Mouse (Mus musculus): ENCODE results near the gene Slc7a1. TPM values are rescaled to one million over a fixed set of nuclear protein-coding genes. Genes with fewer than 3 reads are reported as not detected.

Slc7a1 gene
- polyA plus RNA-seq, 1 experiment from 2014 or later: 10.7 TPM

DNA sequence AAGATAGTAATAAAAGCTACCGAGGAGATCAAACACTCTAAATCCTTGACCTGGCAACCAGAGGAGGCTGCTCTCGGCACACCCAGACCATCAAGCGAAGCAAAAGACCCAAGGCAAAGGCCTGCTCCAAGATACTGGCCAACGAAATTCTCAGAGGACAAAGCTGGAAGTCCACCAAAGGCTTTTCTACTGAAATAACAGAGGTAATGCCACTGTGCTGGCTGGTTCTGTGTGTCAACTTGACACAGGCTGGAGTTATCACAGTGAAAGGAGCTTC is 21.5 kb downstream of the Slc7a1 start:
- 0 out of 2 replicates have a peak, but pooled peaks cover 8% of the 10 kb centered on the region for H3K9me3 ChIP-seq
- no peak overlapping the region for H3K9ac ChIP-seq
- H3K4me2 ChIP-seq (replicated peaks): no peak overlapping the region
- no peaks in the 10 kb centered on the region; the same call in 1 of the 2 replicates for H3K4me1 ChIP-seq
- 80% methylated on average over 4 of the region's 4 CpGs for WGBS
- H3K4me3 ChIP-seq: no peak overlapping the region
- no peak for ATAC-seq (ENCODE audit: insufficient number of reproducible peaks, insufficient read depth, low FRiP score, low TSS enrichment)
- H3K27ac ChIP-seq: no peak overlapping the region
- no peaks in the 10 kb centered on the region for H3K27me3 ChIP-seq
- no peaks in the 10 kb centered on the region for H3K36me3 ChIP-seq

GRCm38 (mm10) chr5:148377439-148378231 is 22.1 kb downstream of the Slc7a1 start:
- 91% methylated on average over 17 of the region's 17 CpGs for WGBS
- Histone ChIP-seq H3K36me3 (no peaks in the 10 kb centered on the region), H3K4me1 (no peaks in the 10 kb centered on the region; the same call in 1 of the 2 replicates), H3K9me3 (0 out of 2 replicates have a peak, but pooled peaks cover 8% of the 10 kb centered on the region), H3K4me2 (replicated peaks) (no peak overlapping the region), H3K9ac (no peak overlapping the region), H3K27me3 (no peaks in the 10 kb centered on the region), H3K4me3 (no peak overlapping the region), H3K27ac (no peak overlapping the region)
- ATAC-seq (ENCODE audit: insufficient number of reproducible peaks, insufficient read depth, low FRiP score, low TSS enrichment): no peak

DNA sequence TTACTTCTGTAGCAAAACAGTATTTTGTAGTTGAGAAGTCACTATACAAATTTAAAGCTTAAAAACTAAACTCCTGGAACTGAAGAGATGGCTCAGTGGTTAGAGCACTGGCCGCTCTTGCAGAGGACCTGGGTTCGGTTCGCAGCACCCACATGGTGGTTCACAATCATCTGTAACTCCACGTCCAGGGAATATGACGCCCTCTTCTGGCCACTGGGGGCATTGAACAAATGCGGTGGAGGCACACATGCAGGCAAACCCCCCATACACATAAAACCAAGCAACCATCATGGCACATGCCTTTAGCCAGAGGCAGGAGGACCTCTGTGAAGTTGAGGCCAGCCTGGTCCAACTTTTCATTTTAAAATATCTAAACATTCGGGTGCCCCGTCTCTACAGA is 23.3 kb downstream of the Slc7a1 start:
- Histone ChIP-seq H3K9ac (no peak overlapping the region), H3K4me1 (no peaks in the 10 kb centered on the region; the same call in 1 of the 2 replicates), H3K36me3 (no peaks in the 10 kb centered on the region), H3K4me2 (replicated peaks) (no peak overlapping the region), H3K4me3 (no peak overlapping the region), H3K27me3 (no peaks in the 10 kb centered on the region), H3K27ac (no peak overlapping the region), H3K9me3 (0 out of 2 replicates have a peak, but pooled peaks cover 8% of the 10 kb centered on the region)
- no peak for ATAC-seq (ENCODE audit: insufficient number of reproducible peaks, insufficient read depth, low FRiP score, low TSS enrichment)
- 94% methylated on average over 8 of the region's 8 CpGs for WGBS

DNA sequence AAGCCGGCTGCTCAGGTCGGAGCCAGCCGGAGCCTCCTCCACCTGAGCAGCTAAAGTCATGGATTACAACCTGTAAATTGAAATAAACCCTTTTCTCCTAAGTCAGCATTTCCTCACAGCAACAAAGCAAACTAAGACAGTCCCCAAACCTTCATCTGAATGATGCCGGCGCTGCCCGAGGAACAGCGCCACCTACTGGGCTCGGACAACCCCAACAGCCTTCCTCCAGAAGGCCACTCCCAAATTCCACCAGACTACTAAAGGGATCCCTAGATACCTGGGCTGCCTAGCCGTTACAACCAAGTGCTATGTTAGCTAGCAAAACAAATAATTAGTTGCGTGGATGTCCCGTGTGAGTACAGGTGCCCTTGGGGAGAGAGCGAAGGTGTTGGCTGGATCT is 24.2 kb downstream of the Slc7a1 start:
- Histone ChIP-seq H3K27ac (no peak overlapping the region), H3K36me3 (no peaks in the 10 kb centered on the region), H3K9ac (no peak overlapping the region), H3K27me3 (no peaks in the 10 kb centered on the region), H3K4me1 (no peaks in the 10 kb centered on the region; the same call in 1 of the 2 replicates), H3K4me3 (no peak overlapping the region), H3K9me3 (0 out of 2 replicates have a peak, but pooled peaks cover 8% of the 10 kb centered on the region), H3K4me2 (replicated peaks) (no peak overlapping the region)
- ATAC-seq (ENCODE audit: insufficient number of reproducible peaks, insufficient read depth, low FRiP score, low TSS enrichment): no peak
- 71% methylated on average over 12 of the region's 12 CpGs for WGBS

GRCm38 (mm10) chr5:148373092-148373685 is 26.5 kb downstream of the Slc7a1 start:
- Histone ChIP-seq H3K9me3 (0 out of 2 replicates have a peak, but pooled peaks cover 11% of the 10 kb centered on the region), H3K9ac (no peak overlapping the region), H3K4me1 (no peaks in the 10 kb centered on the region; the same call in 1 of the 2 replicates), H3K4me2 (replicated peaks) (no peak overlapping the region), H3K36me3 (no peaks in the 10 kb centered on the region), H3K4me3 (no peak overlapping the region), H3K27ac (no peak overlapping the region), H3K27me3 (no peaks in the 10 kb centered on the region)
- WGBS: 88% methylated on average over 9 of the region's 9 CpGs
- ATAC-seq (ENCODE audit: insufficient number of reproducible peaks, insufficient read depth, low FRiP score, low TSS enrichment): no peak

DNA sequence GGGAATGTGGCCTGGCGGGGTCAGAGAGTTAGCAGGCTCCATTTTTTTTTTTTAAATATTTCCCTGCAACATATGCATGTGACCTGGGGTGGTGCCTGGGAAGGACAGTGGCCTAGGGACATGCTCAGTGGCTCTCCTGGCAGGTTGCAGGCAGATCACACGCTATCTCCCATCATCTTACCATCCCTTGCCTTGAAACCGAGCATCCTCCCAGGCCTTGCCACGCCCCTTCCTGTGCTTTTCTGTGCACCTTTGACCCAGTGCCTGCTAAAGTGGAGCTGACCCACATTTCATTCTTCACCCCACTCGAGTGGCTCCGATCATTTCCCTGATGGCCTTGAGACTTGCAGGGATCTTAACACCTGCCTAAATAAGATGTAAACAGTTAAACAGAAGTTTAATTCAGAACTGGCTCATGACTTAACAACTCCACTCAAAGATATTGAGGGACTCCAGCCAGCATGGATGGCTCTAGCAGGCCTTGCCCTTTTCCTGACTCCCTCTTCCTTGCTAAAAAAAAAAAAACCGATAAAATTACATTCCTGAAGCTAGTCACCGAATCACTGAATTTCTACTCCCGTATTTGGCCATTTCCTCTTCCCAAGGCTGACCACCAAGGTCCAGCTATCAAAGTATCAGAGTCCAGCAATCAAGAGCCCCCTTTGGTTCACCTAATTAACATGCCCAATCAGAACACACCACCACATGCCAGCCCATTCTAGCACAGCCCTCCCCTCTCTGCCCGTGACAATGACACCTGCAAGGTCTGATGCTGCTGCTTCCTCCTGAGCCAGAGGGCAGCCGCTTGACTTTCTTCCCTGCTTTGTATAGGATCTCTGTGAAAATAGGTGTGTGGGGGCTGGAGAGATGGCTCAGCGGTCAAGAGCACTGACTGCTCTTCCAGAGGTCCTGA is 27.4 kb downstream of the Slc7a1 start:
- Histone ChIP-seq H3K36me3 (no peaks in the 10 kb centered on the region), H3K4me3 (no peak overlapping the region), H3K4me1 (no peaks in the 10 kb centered on the region; the same call in 1 of the 2 replicates), H3K4me2 (replicated peaks) (no peak overlapping the region), H3K9me3 (0 out of 2 replicates have a peak, but pooled peaks cover 11% of the 10 kb centered on the region), H3K27ac (no peak overlapping the region), H3K9ac (no peak overlapping the region), H3K27me3 (no peaks in the 10 kb centered on the region)
- no peak for ATAC-seq (ENCODE audit: insufficient number of reproducible peaks, insufficient read depth, low FRiP score, low TSS enrichment)
- WGBS: 83% methylated on average over 12 of the region's 12 CpGs

DNA sequence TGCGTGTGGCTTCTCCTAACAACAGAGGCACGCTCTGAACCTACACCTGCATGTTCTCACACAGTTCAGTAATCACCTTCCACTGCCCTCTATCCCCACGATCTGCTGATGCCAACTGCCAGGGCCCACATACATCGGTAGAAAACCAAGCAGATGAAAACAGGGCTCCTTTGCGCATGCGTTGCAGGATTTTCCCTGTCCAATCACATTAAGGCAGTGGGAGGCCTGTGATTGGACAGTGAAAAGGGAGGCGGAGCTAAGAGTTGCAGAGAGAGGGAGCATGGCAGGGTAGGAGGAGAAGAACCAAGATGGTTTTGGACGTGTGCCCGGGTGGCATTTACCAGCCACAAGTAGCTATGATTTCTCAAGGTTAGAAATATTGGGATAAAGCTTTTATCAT is 28.3 kb downstream of the Slc7a1 start:
- Histone ChIP-seq H3K4me3 (no peak overlapping the region), H3K36me3 (no peaks in the 10 kb centered on the region), H3K4me1 (no peaks in the 10 kb centered on the region; the same call in 1 of the 2 replicates), H3K4me2 (replicated peaks) (no peak overlapping the region), H3K9ac (no peak overlapping the region), H3K9me3 (0 out of 2 replicates have a peak, but pooled peaks cover 7% of the 10 kb centered on the region), H3K27ac (no peak overlapping the region), H3K27me3 (no peaks in the 10 kb centered on the region)
- ATAC-seq (ENCODE audit: insufficient number of reproducible peaks, insufficient read depth, low FRiP score, low TSS enrichment): no peak
- 92% methylated on average over 9 of the region's 9 CpGs for WGBS

GRCm38 (mm10) chr5:148370624-148371023 is 29.1 kb downstream of the Slc7a1 start:
- 89% methylated on average over 1 of the region's 1 CpGs for WGBS
- H3K27ac ChIP-seq: no peak overlapping the region
- no peaks in the 10 kb centered on the region; the same call in 1 of the 2 replicates for H3K4me1 ChIP-seq
- no peak overlapping the region for H3K9ac ChIP-seq
- 0 out of 2 replicates have a peak, but pooled peaks cover 4% of the 10 kb centered on the region for H3K9me3 ChIP-seq
- no peaks in the 10 kb centered on the region for H3K27me3 ChIP-seq
- no peak for ATAC-seq (ENCODE audit: insufficient number of reproducible peaks, insufficient read depth, low FRiP score, low TSS enrichment)
- H3K4me2 ChIP-seq (replicated peaks): no peak overlapping the region
- H3K36me3 ChIP-seq: no peaks in the 10 kb centered on the region
- H3K4me3 ChIP-seq: no peak overlapping the region

- Histone ChIP-seq H3K4me2 (replicated peaks) (no peak overlapping the region), H3K36me3 (no peaks in the 10 kb centered on the region), H3K9me3 (0 out of 2 replicates have a peak, but pooled peaks cover 4% of the 10 kb centered on the region), H3K4me3 (no peak overlapping the region), H3K27ac (no peak overlapping the region), H3K9ac (no peak overlapping the region), H3K4me1 (no peaks in the 10 kb centered on the region; the same call in 1 of the 2 replicates), H3K27me3 (no peaks in the 10 kb centered on the region)
- no peak for ATAC-seq (ENCODE audit: insufficient number of reproducible peaks, insufficient read depth, low FRiP score, low TSS enrichment)
- WGBS: 89% methylated on average over 3 of the region's 3 CpGs
These were observed 30.5 kb downstream of the Slc7a1 start for GRCm38 (mm10) chr5:148369178-148369577.

DNA sequence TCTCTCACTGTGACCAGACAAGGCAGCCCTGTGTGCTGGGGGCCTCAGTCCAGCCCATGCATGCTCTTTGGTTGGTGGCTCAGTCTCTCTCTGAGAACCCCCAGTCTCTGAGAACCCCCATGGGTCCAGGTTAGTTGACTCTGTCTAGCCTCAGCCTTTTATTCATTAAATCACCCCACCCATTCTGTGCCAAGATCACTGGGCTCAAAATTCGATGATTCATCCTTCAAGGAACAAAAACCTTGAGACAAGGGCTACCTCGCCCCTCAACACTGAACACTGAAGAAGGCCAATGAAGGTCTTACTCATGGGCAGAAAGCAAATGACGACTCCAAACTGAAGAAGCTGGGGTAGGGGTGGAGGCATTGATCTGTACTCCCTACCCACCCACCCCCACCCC is 31.9 kb downstream of the Slc7a1 start:
- Histone ChIP-seq H3K4me1 (no peaks in the 10 kb centered on the region), H3K27me3 (no peaks in the 10 kb centered on the region), H3K4me2 (replicated peaks) (no peak overlapping the region), H3K9me3 (0 out of 2 replicates have a peak, but pooled peaks cover 4% of the 10 kb centered on the region), H3K9ac (no peak overlapping the region), H3K27ac (no peak overlapping the region), H3K4me3 (no peak overlapping the region), H3K36me3 (no peaks in the 10 kb centered on the region)
- WGBS: 89% methylated on average over 3 of the region's 3 CpGs
- ATAC-seq (ENCODE audit: insufficient number of reproducible peaks, insufficient read depth, low FRiP score, low TSS enrichment): no peak

DNA sequence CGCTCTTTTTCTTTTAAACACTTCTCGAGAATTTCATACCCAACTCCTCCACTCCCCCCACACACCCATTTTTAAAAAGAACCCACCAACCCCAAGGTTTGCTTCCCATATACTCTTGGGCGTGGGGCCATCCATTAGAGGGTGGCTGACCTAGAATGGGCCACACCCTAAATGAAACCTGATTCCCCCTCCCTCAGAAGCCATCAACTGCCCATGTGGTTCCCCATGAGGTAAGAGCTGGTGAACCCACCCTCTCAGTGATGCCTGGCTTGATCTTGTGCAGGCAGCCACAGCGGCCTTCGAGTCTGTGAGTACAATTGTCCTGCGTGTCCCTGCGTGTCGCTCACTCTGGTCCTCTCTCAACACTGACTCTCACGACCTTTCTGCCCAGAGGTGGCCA is 33.2 kb downstream of the Slc7a1 start:
- Histone ChIP-seq H3K9ac (no peak overlapping the region), H3K27me3 (no peaks in the 10 kb centered on the region), H3K9me3 (0 out of 2 replicates have a peak, but pooled peaks cover 4% of the 10 kb centered on the region), H3K27ac (no peak overlapping the region), H3K4me1 (peaks cover 2% of the 10 kb centered on the region; the same call in 1 of the 2 replicates), H3K4me2 (replicated peaks) (no peak overlapping the region), H3K4me3 (no peak overlapping the region), H3K36me3 (no peaks in the 10 kb centered on the region)
- ATAC-seq (ENCODE audit: insufficient number of reproducible peaks, insufficient read depth, low FRiP score, low TSS enrichment): no peak
- 82% methylated on average over 9 of the region's 9 CpGs for WGBS
